In genomic region chr13:37476256-37477053, GRCm38 (mm10) we compare ENCODE assay signal across 8 mouse cellular contexts.
A peak's percentile ranks its signal among the peaks of the same experiment; 100 is the strongest.
DNase-seq lines count a peak whose midpoint lies in the region; ATAC-seq and TF ChIP-seq lines count a peak whose summit lies in the region.
"Had no signal": no experiment of that assay in that cellular context is flagged by ENCODE, and none has a peak within 500 bp of the region (broad histone marks: within the 10 kb centered on the region; RNA-seq: fewer than 3 reads in every experiment).

No protein-coding gene starts in this region.

- peak; percentile 59 for ATAC-seq in granulocyte monocyte progenitor cell, adult 5-6 weeks (replicated peaks; ENCODE audit: poor library complexity, severe bottlenecking)
- ATAC-seq in kidney, embryonic 16.5 days (ENCODE audit: low FRiP score, low TSS enrichment), result no peak
- ATAC-seq in lung, postnatal 0 days, result peak; percentile 23

- no peaks in the 10 kb centered on the region for H3K9me3 ChIP-seq in kidney, embryonic 16.5 days (ENCODE audit: low read length)
- no peaks in the 10 kb centered on the region for H3K9me3 ChIP-seq in lung, postnatal 0 days (ENCODE audit: low read length)

- H3K27ac ChIP-seq in brown adipose tissue, adult 24 weeks (replicated peaks; ENCODE audit: low read depth, low read length), result peak overlapping the region; percentile 87
- H3K27ac ChIP-seq in kidney, embryonic 16.5 days (ENCODE audit: low read length), result peak overlapping the region; percentile 79; the same call in 1 of the 2 replicates
- peak overlapping the region; percentile 83 for H3K27ac ChIP-seq in lung, postnatal 0 days (ENCODE audit: low read length)
- H3K27ac ChIP-seq: macrophage had no signal

- no peaks in the 10 kb centered on the region for H3K27me3 ChIP-seq in kidney, embryonic 16.5 days (ENCODE audit: insufficient read depth, low read length)
- no peaks in the 10 kb centered on the region for H3K27me3 ChIP-seq in lung, postnatal 0 days (replicated peaks; ENCODE audit: insufficient read depth, low read length)

- peak; percentile 55 for DNase-seq in lung, postnatal 0 days (ENCODE audit: low spot score)
- DNase-seq in thymus, postnatal 36 days, result no peak
- DNase-seq in retina, postnatal 1 day, result no peak
- DNase-seq in adrenal gland, postnatal 4 days (ENCODE audit: low spot score in 2 of 2), result no peak

- TF ChIP-seq CTCF in lung, postnatal 0 days (IDR thresholded peaks at IDR 0.05), result no peak; the same call in 1 of the 2 replicates

- peak; percentile 83 for TF ChIP-seq EP300 in lung, postnatal 0 days (IDR thresholded peaks at IDR 0.05)

- no peak overlapping the region for H3K4me3 ChIP-seq in brown adipose tissue, adult 24 weeks (ENCODE audit: insufficient read depth, low read depth, low read length)
- H3K4me3 ChIP-seq in kidney, embryonic 16.5 days (ENCODE audit: low read length), result no peak overlapping the region
- no peak overlapping the region for H3K4me3 ChIP-seq in lung, postnatal 0 days (ENCODE audit: low read depth, low read length)

- peaks cover 29% of the 10 kb centered on the region for H3K4me1 ChIP-seq in brown adipose tissue, adult 24 weeks (ENCODE audit: control insufficient read depth, insufficient read depth, insufficient read length, low read length)
- peaks cover 22% of the 10 kb centered on the region for H3K4me1 ChIP-seq in kidney, embryonic 16.5 days (ENCODE audit: insufficient read depth, low read length)
- peaks cover 29% of the 10 kb centered on the region for H3K4me1 ChIP-seq in lung, postnatal 0 days (ENCODE audit: insufficient read depth, low read depth, low read length)

- H3K36me3 ChIP-seq in kidney, embryonic 16.5 days (ENCODE audit: insufficient read depth, low read length), result no peaks in the 10 kb centered on the region
- H3K36me3 ChIP-seq in lung, postnatal 0 days (ENCODE audit: insufficient read depth, low read length), result no peaks in the 10 kb centered on the region

- WGBS in kidney, embryonic 16.5 days, result 66% methylated on average over 13 of the region's 13 CpGs
- WGBS in lung, postnatal 0 days, result 34% methylated on average over 13 of the region's 13 CpGs

- H3K9ac ChIP-seq in kidney, embryonic 16.5 days (replicated peaks; ENCODE audit: low read length), result no peak overlapping the region
- no peak overlapping the region for H3K9ac ChIP-seq in lung, postnatal 0 days (replicated peaks; ENCODE audit: low read depth)

- H3K4me2 ChIP-seq in kidney, embryonic 16.5 days (replicated peaks; ENCODE audit: low read depth, low read length), result no peak overlapping the region
- no peak overlapping the region for H3K4me2 ChIP-seq in lung, postnatal 0 days (replicated peaks; ENCODE audit: low read depth, low read length)
